Mouse (Mus musculus): ENCODE results near the gene Ppp4c. TPM values are rescaled to one million over a fixed set of nuclear protein-coding genes. Genes with fewer than 3 reads are reported as not detected.

The Ppp4c gene
- polyA plus RNA-seq, 1 experiment from 2014 or later, result 300 TPM

DNA sequence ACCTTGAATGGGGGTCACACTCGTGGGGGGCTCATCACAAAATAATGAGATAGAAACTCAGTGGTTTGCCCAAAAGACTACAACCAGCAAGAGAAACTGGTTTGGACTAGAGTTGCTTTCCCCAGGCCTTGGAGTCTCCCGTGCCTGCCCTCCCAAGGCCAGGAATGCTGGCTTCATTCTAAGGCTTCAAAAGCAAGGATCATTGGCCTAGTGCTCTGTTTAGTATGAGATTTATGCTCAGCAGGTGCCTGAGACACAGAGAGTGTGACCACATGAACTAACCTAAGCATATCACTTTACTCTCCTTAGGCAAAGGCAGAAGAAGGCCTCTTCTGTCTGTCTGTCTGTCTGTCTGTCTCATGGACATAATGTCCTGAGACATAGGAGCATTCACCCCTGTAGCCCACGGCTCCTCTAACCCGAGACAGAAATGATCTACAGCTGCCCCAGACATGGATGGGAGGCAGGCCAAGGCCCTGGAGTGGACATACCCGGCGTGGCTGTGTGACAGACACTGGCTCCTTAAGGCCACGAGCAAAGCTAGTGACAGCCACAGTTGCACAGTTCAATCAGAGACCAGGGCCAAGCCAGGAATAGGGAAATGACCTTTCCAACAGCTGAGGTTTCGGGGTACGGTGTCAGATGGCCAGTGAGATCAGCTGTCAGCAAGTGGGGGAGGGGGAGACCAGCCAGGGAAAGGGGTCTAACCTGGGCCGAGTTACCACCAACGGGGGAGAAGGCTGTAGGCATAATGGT is 10.0 kb upstream of the Ppp4c start:
- H3K9ac ChIP-seq, result no peak overlapping the region

DNA sequence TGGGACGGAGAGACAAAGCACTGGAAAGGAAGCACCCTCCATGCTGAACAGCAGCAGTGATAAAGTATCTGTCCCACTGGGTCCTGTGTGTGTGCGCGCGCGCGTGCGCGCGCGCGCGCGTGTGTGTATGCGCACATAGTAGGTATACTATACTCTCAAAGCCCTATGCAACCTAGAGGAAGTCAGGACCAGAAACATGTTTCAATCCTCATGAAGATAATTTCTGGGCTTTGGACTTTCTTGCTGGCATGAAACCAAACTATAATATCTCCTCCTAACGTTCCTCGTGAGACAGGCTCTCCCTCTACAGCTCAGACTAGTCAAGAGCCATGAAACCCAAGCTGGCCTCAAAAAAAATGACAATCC is 8.7 kb upstream of the Ppp4c start:
- no peak for TF ChIP-seq CTCF (IDR thresholded peaks at IDR 0.05; ENCODE audit: low read depth)
- no peaks in the 10 kb centered on the region for H3K9me3 ChIP-seq (ENCODE audit: low read depth, low read length)
- H3K4me1 ChIP-seq (ENCODE audit: insufficient read depth), result peaks cover 5% of the 10 kb centered on the region
- H3K4me2 ChIP-seq, result no peak overlapping the region
- 91% methylated on average over 16 of the region's 16 CpGs for WGBS
- no peak overlapping the region for H3K9ac ChIP-seq
- H3K27me3 ChIP-seq (ENCODE audit: insufficient read depth, low read length), result no peaks in the 10 kb centered on the region
- H3K4me3 ChIP-seq (ENCODE audit: low read depth, low read length), result no peak overlapping the region
- ATAC-seq (ENCODE audit: insufficient read depth) (no peak), DNase-seq (no peak)
- no peak overlapping the region for H3K27ac ChIP-seq (ENCODE audit: low read depth)
- H3K36me3 ChIP-seq (ENCODE audit: insufficient read depth), result peaks cover 30% of the 10 kb centered on the region

More for the DNA sequence above, 10.0 kb upstream of the Ppp4c start:
- no peak overlapping the region for H3K4me2 ChIP-seq
- peaks cover 7% of the 10 kb centered on the region for H3K4me1 ChIP-seq (ENCODE audit: insufficient read depth)
- no peak for TF ChIP-seq CTCF (IDR thresholded peaks at IDR 0.05; ENCODE audit: low read depth)
- peaks cover 24% of the 10 kb centered on the region; the same call in 1 of the 2 replicates for H3K36me3 ChIP-seq (ENCODE audit: insufficient read depth)
- no peak for DNase-seq
- H3K27ac ChIP-seq (ENCODE audit: low read depth), result no peak overlapping the region
- 79% methylated on average over 11 of the region's 11 CpGs for WGBS
- ATAC-seq (ENCODE audit: insufficient read depth), result no peak
- no peak overlapping the region for H3K4me3 ChIP-seq (ENCODE audit: low read depth, low read length)
- H3K9me3 ChIP-seq (ENCODE audit: low read depth, low read length), result no peaks in the 10 kb centered on the region
- no peaks in the 10 kb centered on the region for H3K27me3 ChIP-seq (ENCODE audit: insufficient read depth, low read length)

DNA sequence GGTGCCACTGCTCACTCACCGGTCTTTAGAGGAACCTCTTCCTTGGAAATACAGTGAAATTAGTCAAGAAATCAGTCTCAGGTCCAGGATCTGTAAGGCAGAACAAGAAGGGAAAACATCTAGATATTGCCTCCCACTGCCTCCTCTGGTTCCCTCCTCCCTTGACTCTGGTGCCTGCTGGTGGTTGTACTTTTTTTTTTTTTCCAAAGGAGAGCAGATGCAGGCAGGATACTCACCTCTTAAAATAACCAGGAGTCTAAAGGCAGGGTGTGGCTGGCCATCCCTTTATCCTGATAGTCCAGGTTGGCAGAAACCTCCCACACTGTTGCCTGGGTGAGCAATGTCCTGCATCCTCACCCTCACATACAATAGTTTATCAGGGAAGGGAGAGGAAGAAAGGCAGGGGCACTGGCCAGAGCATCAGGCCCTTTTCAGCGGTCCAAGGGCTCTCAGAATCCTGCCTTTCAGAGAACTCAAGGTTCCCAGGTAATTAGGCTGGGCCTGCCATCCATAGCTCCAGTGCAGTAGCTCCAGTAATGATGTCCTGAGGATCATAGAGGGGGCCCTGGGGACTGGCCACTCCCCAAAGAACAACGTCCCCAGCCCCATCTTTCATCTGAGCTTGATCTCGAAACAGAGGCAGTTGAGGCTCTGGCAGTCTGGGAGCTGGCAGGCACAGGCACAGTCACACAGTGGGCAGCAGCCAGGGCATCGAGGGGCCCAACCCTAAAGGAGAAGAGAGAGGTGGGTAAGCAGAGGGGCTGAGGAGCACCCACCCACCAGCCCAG is 8.2 kb upstream of the Ppp4c start:
- TF ChIP-seq CTCF (IDR thresholded peaks at IDR 0.05; ENCODE audit: low read depth), result no peak
- Histone ChIP-seq H3K27me3 (ENCODE audit: insufficient read depth, low read length) (no peaks in the 10 kb centered on the region), H3K4me3 (ENCODE audit: low read depth, low read length) (peak overlapping the region; percentile 89), H3K27ac (ENCODE audit: low read depth) (peak overlapping the region; percentile 98), H3K9ac (peak overlapping the region; percentile 64), H3K4me2 (peak overlapping the region; percentile 95), H3K9me3 (ENCODE audit: low read depth, low read length) (no peaks in the 10 kb centered on the region), H3K36me3 (ENCODE audit: insufficient read depth) (peaks cover 36% of the 10 kb centered on the region), H3K4me1 (ENCODE audit: insufficient read depth) (peaks cover 5% of the 10 kb centered on the region)
- DNase-seq (no peak), ATAC-seq (ENCODE audit: insufficient read depth) (no peak)
- WGBS, result 47% methylated on average over 5 of the region's 5 CpGs

DNA sequence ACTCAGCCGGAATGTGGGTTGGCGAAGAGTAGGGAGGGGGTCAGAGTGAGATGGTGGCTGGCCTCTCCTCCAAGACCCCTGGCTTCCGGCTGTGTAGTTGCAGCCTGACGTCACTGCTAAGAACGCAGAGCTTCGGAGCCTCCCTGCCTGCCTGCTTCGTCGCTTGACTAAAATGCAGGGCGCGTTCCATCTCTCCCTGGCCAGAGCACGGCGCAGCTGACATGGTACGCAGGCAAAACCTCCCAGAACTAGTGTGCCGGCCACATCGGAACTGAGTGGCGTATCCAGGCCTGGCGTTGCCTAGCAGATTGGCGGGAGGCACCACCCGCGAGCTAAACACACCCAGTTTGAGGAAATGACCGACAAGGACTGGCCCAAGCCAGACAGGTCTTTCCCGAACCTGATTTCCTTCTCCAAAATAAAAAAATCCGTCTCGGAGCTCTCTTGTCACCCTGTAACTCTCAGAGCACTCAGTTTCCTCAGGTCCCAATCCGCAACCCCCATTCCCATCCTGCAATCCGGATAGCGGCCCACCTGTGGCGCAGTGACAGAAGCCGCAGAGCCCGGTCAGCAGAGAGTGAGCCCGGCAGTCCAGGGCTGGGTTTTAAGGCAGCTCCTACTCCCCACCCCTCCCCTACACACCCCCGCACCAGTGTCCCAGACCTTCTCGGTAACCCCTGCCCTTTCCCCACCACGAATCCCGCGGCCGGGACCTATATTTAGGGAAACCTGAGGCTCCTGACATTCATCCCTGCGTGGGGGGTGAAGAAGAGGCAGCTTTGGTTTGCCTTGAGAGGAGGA is 7.4 kb upstream of the Ppp4c start:
- peak overlapping the region; percentile 98 for H3K27ac ChIP-seq (ENCODE audit: low read depth)
- H3K4me2 ChIP-seq, result peak overlapping the region; percentile 95
- H3K9ac ChIP-seq, result peak overlapping the region; percentile 64
- DNase-seq (no peak), ATAC-seq (ENCODE audit: insufficient read depth) (peak; percentile 92)
- WGBS, result under 1% methylated on average over 38 of the region's 38 CpGs
- no peaks in the 10 kb centered on the region for H3K27me3 ChIP-seq (ENCODE audit: insufficient read depth, low read length)
- H3K9me3 ChIP-seq (ENCODE audit: low read depth, low read length), result no peaks in the 10 kb centered on the region
- H3K36me3 ChIP-seq (ENCODE audit: insufficient read depth), result peaks cover 44% of the 10 kb centered on the region
- H3K4me3 ChIP-seq (ENCODE audit: low read depth, low read length), result peak overlapping the region; percentile 89
- H3K4me1 ChIP-seq (ENCODE audit: insufficient read depth), result peaks cover 5% of the 10 kb centered on the region
- peak; percentile 60 for TF ChIP-seq CTCF (IDR thresholded peaks at IDR 0.05; ENCODE audit: low read depth)

DNA sequence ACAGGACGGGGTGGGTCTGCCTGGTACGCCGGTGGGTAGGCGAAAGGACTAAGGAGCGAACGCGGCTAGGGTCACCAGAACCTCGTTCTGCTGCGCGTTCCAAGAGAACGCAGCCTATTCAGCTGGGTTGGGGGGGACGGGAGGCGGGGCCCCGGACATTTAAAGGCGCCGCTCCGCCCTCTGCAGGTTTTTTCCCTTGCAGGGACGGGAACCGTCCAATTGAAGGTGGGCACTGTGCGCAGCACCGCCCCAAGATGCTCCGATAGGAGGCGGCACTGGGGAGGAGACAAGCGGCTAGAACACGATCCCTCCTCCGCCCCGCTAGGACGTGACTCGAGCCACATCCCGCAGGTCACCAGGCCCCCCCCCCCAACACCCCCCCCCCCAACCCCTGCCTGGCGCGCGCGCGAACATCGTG is 6.8 kb upstream of the Ppp4c start:
- peak; percentile 99 for DNase-seq
- H3K4me1 ChIP-seq (ENCODE audit: insufficient read depth), result peaks cover 5% of the 10 kb centered on the region

DNA sequence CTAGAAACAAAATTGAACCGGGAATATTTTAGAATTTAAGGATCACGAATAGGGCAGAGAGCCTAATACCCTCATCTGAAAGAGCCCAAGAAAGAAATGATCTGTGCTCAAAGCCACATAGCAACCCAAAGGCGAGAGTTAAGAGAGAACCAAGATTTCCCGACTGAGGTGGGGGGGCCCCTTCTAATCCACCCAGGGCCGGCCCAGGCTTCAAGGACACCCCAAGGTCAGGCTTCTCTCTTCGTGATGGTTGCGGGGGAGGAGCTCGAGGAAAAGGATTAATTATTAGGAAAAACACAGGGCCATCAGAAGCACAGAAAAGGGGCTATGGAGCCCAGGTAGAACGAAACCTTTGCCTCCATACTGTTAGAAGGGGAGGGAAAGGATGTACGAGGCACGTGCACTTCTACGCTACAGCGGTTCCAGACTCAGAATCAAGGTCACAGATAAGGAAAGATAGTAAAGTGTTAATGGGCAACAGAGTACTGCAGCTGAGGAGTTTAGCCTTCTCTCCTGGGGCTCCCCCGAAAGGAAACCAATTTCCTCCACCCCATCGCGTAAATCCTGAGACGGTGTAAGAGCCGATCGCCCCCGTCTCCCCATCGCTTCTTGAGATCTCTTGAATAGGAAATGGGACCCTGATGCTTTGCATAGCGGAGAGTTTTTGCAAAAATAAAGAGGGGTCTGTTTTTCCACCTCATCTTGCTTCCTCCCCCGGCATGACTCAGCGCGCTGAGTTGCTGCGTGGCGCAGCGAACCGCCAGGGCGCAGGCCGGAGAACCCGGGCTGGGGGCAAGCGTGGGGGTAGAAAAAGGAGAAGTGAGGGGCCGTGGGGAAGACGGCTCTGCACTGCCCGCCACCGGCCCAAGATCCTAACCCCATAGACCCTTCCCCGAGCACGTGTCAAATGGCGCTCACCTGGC is 6.1 kb upstream of the Ppp4c start:
- Histone ChIP-seq H3K9ac (peak overlapping the region; percentile 92), H3K4me2 (peak overlapping the region; percentile 95), H3K4me1 (ENCODE audit: insufficient read depth) (peaks cover 5% of the 10 kb centered on the region), H3K9me3 (ENCODE audit: low read depth, low read length) (no peaks in the 10 kb centered on the region), H3K27ac (ENCODE audit: low read depth) (peak overlapping the region; percentile 98), H3K4me3 (ENCODE audit: low read depth, low read length) (peak overlapping the region; percentile 89), H3K36me3 (ENCODE audit: insufficient read depth) (peaks cover 39% of the 10 kb centered on the region), H3K27me3 (ENCODE audit: insufficient read depth, low read length) (no peaks in the 10 kb centered on the region)
- ATAC-seq (ENCODE audit: insufficient read depth) (no peak), DNase-seq (peak; percentile 48)
- WGBS, result under 1% methylated on average over 40 of the region's 40 CpGs
- no peak for TF ChIP-seq CTCF (IDR thresholded peaks at IDR 0.05; ENCODE audit: low read depth)

More for the DNA sequence above, 6.8 kb upstream of the Ppp4c start:
- Histone ChIP-seq H3K36me3 (ENCODE audit: insufficient read depth) (peaks cover 45% of the 10 kb centered on the region), H3K27ac (ENCODE audit: low read depth) (peak overlapping the region; percentile 98), H3K4me2 (peak overlapping the region; percentile 95), H3K27me3 (ENCODE audit: insufficient read depth, low read length) (no peaks in the 10 kb centered on the region), H3K9me3 (ENCODE audit: low read depth, low read length) (no peaks in the 10 kb centered on the region), H3K9ac (peak overlapping the region; percentile 92), H3K4me3 (ENCODE audit: low read depth, low read length) (peak overlapping the region; percentile 89)
- no peak; the same call in 1 of the 2 replicates for TF ChIP-seq CTCF (IDR thresholded peaks at IDR 0.05; ENCODE audit: low read depth)
- WGBS, result under 1% methylated on average over 35 of the region's 36 CpGs
- ATAC-seq (ENCODE audit: insufficient read depth), result peak; percentile 96

Data from lung, embryonic 14.5 days (tissue).